Mouse (Mus musculus) neutrophil, adult 59 days (primary cell): ENCODE results near the gene Usp17lb. TPM values are rescaled to one million over a fixed set of nuclear protein-coding genes. Genes with fewer than 3 reads are reported as not detected.

Experiments
- total RNA-seq, 2 experiments: library from RNA; stranded (reverse); gene quantifications; 1 replicate in 1 of 2; 2 replicates in 1 of 2; pipeline ENCODE4 v1.2.4; 2023

Gene Usp17lb
- under 1 TPM in 1 of 2 experiments, not detected in 1; 0.24 TPM for total RNA-seq

DNA sequence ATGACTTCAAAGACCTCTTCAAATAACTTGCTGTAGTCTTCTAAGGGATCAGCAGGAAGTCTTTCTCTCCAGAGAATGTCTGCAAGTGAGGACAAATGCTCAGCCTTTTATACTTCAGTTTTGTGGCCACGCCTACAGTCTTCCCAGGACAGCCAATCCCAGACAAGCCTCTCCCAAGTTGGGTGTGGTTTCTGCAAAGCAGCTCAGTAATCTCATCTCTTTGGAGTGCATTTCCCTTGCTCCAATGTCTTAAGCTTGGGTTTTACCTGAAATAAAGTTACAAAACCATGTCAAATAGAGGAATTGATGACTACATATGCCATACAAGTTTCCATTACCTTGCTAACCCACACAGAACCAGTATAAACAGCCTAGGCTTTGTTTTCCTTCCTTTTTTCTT, at the start of gene Usp17lb:
Gene Usp17lb, minus strand, starts transcription at position 101 of the 400 bp plus-strand sequence.

DNA sequence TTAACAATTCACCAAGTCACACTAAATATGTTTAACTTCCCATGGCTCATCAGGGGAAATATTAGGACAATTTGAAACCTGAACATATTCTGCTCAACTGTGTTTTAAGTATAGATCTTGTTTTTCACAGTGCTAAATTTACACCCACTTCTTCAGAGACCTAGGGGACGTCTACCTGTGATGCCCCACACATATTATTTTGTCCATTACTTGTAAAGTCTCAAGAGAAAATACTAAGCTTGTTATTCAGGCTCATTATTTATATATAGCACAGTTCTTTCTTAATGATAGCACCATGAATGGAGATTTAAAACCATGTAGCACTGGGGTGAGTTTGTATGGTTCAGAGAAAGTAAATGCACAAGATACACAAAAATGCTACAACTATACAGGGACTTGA, 35.3 kb upstream of the Usp17lb start, which contains the start of gene Olfr665:
Gene Olfr665, plus strand, starts transcription at position 301 of the 400 bp plus-strand sequence.

DNA sequence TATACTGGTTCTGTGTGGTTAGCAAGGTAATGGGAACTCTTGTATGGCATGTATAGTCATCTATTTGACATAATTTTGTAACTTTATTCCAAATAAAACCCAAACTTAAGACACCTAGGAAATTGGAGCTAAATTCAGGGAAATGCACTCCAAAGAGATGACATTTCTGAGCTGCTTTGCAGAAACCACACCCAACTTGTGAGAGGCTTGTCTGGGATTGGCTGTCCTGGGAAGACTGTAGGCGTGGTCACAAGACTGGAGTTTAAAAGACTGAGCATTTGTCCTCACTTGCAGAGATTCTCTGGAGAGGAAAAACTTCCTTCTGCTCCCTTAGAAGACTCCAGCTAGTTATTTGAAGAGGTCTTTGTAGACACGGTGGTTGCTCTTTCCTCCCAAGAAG, 14.3 kb upstream of the Usp17lb start, which contains the start of gene Usp17la:
Gene Usp17la, plus strand, starts transcription at position 301 of the 400 bp plus-strand sequence.

Other genes with a start within 250 kb of the Usp17lb start
- gene Olfr655, start 240.8 kb downstream of the Usp17lb start, total RNA-seq, result not detected
- under 1 TPM in 1 of 2 experiments, not detected in 1; 0.09 TPM for gene Olfr656, start 228.6 kb downstream of the Usp17lb start, total RNA-seq
- not detected for gene Olfr657, start 217.8 kb downstream of the Usp17lb start, total RNA-seq
- not detected for gene Olfr658, start 195.3 kb downstream of the Usp17lb start, total RNA-seq
- not detected for gene Olfr659, start 175.8 kb downstream of the Usp17lb start, total RNA-seq
- gene Olfr661, start 156.1 kb downstream of the Usp17lb start, total RNA-seq, result not detected
- gene Usp17le, start 65.1 kb downstream of the Usp17lb start, total RNA-seq, result not detected
- not detected for gene Usp17la, start 14.4 kb upstream of the Usp17lb start, total RNA-seq
- gene Olfr665, start 35.4 kb upstream of the Usp17lb start, total RNA-seq, result not detected
- gene Olfr666, start 53.3 kb upstream of the Usp17lb start, total RNA-seq, result not detected
- not detected for gene Olfr667, start 78.9 kb upstream of the Usp17lb start, total RNA-seq
- not detected for gene Olfr668, start 85.5 kb upstream of the Usp17lb start, total RNA-seq
- gene Olfr669, start 91.6 kb upstream of the Usp17lb start, total RNA-seq, result not detected
- gene Olfr670, start 120.0 kb upstream of the Usp17lb start, total RNA-seq, result not detected
- not detected for gene Olfr671, start 136.5 kb upstream of the Usp17lb start, total RNA-seq
- gene Olfr672, start 159.4 kb upstream of the Usp17lb start, total RNA-seq, result not detected
- not detected for gene Olfr675, start 185.9 kb upstream of the Usp17lb start, total RNA-seq
- not detected for gene Olfr676, start 190.1 kb upstream of the Usp17lb start, total RNA-seq
- gene Olfr677, start 208.8 kb upstream of the Usp17lb start, total RNA-seq, result not detected
- gene Olfr678, start 221.9 kb upstream of the Usp17lb start, total RNA-seq, result not detected
- not detected for gene Olfr679, start 238.6 kb upstream of the Usp17lb start, total RNA-seq